Mouse (Mus musculus) c-Kit-negative CD71-positive TER-119-positive erythroid progenitor cells, embryonic 14.5 days (primary cell): Measurements from ENCODE around the gene Ier5l.

Source experiments
- DNase-seq: peaks from one replicate; pipeline ENCODE4 v3.0.0-alpha.2; 2013; ENCODE audit warnings: low read depth, low spot score

The Ier5l gene

DNA sequence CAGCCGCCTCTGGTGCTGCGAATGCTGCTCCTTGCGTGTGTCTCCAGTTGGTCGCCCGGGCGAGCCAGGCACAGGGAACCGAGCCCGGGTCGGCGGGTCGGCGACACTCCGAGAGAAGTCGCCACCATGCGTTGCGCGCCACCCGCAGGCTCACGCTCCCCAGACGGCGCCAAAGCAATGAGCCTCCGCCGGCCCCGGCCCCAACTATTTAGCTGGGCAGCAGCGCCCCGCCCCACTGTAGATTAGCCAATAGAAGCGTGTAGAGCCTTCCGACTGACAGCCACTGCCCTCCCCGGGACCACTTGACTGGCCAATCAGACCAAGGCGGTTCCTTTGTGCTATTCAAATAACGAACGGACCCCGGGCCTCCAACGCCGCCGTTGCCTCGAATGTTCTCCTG, at the start of gene Ier5l:
Gene Ier5l, minus strand, starts transcription at position 181 of the 400 bp plus-strand sequence.
- DNase-seq: no peak

DNA sequence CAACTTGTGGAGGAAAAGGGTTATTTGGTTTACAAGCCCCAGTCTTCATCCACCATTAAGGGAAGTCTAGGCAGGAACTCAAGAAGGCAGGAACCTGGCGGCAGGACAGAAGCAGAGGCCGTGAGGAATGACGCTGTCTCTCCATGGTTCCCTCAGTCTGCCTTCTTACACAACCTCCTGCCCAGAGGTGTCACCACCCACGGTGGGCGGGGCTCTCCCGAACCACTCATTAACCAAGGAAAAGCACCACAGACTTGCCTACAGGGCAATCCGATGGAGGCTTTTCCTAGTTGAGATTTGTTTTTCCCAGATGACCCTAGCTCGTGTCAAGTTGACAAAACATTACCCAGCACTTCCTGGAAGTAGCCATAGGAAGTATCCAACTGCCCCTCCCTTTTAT, 49.7 kb upstream of the Ier5l start:
- no peak for DNase-seq

DNA sequence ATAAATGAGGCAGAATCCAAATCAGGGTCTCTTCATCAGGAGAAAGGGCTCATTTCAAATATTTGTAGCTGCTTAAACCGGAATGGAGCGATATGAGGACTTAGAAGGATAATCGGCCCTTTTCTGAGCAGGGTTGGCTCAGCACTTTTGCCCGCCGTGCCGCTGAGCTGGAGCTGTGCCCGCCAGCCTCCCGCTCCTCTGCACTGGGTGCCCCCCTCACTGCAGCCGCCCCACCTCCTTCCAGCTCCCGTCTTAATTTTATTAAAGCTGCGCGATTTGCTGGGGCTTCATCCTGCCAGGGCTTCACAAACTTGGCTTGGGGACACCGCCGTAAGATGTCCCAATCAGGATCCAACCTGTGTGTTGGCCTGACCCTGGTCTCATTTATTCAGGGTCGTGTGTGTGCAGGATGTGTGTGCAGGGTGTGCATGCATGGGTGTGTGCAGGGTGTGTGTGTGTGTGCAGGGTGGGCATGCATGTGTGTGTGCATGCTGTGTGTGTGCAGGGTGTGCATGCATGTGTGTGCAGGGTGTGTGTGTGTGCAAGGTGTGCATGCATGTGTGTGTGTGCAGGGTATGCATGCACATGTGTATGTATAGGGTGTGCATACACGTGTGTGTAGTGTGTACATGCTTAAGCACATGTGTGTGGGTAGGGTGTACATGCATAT, 36.8 kb upstream of the Ier5l start:
- no peak for DNase-seq

DNA sequence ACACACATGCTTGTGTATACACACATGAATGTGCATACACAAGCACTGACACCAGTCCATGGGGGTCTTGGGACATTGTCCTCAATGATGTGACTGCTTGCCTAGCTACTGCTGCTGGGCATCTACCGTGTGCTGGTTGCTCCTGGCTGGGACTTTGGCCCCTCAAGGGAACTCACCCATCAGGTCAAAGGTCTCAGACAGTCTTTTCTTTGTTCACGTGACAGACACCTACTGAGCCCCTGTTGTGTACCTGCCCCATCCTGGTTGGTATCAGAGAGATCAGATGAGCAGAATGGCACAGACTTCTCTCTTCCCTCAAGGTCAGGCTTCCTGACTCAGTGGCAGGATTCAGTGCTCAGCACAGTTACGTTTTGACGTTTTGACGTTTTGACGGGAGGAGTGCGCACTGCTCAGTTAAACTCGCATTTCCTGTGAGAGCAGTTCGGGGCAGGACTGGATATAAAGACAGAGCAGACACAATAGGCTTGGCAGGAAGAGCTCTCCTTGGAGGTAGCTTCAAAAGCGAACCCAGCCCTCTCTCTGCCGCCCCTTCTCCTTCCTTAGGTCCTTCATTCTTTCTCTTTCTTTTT, 33.2 kb upstream of the Ier5l start:
- DNase-seq: no peak

DNA sequence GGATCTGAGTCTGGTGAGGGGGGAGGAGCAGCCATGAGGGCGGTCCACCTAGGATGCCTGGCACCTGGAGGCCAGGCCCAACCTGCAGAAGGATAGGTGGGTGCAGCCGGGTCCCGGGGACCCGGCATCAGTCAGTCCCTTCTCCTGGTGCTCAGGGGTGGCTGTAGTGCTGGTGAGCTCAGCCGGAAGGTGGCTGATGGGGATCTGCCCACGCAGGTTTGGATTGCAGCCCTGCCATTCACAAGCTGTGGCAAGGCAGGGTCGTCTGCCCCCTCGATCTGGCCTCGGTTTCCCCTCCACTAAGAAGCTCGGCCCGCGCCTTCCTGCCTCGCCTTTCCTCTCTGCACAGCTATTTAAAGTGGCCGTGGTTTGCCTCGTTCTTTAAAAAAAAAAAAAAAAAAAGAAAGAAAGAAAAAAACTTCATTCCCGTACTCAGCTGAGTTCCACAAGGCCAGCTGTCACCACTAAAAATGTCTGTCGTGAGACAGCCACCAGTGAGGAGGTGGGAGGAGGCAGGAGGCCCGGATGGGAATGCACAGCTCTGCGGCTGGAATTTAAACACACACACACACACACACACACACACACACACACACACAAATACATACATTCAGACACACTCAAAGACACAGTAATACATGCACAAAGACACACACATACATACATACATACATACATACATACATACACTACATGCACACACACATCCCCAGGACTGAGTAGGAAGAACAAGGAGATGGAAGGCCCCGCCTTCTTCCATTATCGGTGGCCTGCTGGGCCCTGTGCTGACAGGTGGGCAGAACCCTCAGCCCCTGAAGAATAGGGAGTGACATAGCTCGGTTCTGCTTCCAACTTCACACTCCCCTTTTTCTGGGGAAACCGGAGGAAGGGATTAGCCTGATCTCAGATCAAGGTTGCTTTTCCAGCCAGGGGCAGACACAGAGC, 29.9 kb upstream of the Ier5l start:
- no peak for DNase-seq

DNA sequence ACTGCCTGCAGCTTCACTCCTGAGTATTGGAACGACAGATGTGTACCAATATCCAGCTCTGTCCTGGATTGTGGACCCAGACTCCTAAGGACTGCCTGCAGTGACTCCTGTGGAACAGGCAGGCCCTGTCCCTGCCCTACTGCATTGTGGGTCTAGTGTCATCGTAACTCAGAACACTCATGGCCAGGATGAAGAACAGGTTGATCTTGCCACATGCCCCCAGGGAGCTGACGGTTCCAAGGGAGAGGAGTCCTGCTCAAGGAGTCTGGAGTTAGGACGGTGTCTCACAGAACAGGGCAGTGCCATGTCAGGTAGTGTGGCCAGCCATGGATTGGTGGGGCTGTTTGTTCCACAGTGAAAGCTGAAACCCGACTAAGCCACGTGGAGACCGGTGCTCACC, 27.7 kb upstream of the Ier5l start:
- DNase-seq: no peak

DNA sequence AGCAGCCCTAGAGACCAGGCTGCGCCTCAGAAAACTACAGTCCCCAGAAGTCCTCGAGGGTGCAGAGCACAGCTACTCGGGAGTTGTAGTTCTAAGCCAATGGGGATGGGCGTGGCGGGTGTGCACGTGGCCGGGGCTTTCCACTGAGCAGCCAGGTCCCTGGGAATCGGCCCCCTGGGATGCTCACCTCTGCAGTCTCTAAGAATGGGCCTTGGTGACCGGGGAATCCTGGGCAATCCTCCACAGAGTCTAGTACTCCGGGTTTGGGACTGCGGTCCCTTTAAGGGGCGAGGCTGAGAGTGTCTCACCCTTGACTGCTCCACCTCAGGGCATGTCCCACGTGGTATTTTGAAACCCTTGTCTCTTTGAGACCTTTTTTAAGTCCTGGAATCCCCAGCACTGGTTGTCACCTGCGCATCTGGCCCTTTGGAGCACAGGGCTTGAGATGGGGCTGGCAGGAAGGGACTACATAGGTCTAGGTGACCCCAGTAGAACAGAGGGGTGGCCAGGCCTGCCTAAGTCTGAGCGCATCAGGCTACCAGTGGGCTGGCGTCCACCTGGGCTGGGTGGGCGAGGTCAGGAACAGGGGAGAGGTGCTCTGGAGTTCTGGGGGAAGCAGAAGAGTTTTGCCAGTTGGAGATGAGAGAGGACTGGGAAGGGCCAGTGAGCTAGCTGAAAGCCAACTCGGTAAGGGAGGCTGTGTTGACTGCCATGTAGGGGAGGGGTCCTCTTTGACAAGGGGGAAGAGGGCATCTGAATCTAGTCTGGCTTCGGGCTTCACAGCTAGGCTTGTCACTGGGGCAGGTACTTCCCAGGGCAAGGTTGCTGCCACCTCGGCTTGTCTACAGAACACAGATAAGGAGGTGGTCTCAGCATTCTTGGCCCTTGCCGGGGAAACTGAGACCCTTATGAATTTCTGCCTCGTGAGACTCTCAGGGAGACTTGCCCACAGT, 22.2 kb upstream of the Ier5l start:
- no peak for DNase-seq

DNA sequence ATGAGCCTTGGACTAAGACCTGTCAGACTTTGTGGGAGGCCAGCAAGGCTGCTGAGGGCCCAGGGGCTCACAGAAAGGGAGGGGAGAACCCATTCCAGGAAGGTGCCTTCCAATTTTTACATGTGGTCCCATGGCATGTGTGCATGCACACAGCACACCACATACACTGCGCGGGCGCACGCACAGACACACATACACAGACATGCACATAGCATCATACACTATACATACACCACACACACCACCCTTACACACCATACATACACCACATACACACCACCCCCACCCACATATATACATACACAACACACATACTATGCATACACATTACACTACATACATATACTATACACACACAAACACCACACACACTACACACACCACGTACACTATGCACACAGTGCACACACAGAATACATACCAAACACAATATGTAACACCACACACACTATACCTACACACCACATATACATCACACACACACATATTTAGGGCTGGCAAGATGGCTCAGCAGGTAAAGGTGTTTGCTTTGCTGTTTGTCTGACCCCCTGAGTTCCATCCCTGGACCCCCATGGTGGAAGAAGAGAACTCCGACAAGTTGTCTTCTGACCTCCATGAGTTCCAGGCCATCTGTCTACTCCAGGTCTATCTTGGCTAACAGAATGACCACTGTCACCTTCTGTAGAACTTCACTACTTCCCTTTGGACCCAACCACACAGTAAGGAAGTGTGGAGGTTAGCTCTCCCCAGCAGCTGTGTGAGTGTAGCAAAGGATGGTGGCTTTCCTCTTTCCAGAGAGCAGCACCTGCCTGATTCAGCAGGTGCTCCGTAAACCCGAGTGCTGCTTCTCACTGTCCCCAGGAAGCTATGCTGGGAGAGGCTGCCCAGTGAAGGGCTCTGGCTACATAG, 21.2 kb upstream of the Ier5l start:
- no peak for DNase-seq

DNA sequence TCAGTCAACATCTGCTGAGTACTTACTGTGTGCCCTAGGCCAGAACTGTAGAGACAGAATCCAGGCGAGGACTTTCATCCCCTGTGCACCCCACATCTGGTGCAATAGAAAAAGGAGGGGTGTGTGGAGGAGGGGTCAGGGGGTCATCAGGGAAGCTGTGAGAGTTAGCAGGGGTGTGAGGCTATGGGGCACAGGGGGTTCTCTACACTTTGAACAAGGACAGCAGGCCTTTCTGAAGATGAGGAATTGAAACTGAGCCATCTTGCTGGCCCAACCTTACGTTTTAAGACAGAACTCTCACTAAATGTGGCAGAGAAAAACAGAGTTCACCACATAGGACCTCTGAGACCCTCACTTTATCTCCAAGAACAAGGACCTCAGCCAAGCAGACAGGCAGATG, 16.4 kb upstream of the Ier5l start:
- DNase-seq: no peak

DNA sequence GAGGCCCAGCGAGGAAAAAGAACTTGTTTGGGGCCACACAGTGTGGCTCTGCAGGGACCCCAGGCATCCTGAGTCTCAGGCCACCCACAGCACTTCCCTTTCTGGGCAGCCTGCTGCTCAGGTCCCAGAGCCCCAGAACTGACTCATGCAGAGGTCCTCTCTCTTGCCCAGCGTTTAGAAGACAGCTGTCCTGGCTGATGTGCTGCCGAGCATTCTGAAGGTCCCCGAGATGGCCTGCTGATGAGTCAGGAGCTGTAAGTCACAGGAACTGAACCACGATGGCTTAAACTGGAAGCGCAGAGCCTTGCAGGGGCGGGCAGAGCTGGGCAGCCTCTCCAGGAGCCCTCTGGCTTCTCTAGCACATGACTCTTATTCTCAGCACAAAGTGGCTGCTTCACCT, 13.6 kb upstream of the Ier5l start:
- no peak for DNase-seq

DNA sequence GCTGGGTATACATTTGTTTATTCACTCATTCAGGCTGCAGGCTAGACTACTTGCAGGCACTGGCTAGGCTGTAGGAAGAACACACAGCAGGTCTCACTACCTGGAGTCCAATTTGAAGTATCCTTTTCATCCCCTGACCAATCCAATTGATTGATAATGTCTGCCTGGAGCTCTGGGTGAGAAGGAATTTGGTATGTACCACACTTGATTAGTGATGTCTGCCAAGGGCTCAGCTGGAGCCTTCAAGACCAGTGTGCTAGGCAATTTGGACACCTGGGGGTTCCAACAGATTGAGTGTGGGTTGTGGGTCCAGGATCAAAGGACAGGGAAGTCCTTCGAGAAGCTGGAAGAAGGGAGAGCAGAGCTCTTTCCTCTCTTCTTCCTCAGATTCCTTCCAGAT, 4.5 kb upstream of the Ier5l start:
- no peak for DNase-seq

DNA sequence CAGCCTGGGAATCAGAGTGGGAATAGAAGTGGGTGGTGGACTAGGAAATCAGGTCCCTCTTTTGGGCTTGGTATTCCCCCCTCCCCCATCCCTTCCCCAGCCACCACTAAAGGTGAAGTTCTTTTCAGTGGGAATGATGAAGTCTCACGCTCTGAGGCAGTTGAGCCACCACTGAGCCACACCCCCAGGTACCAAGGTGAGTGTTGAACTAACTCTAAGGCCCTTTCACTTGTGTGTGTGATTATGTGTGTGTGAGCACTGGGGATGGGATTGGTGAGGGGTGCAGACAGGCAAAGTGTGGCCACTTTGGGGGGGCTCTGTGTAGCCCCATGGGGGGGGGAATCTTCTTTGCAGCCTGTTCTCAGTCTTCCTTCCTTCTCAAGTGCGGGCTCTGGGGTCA, 2.2 kb upstream of the Ier5l start:
- no peak for DNase-seq

DNA sequence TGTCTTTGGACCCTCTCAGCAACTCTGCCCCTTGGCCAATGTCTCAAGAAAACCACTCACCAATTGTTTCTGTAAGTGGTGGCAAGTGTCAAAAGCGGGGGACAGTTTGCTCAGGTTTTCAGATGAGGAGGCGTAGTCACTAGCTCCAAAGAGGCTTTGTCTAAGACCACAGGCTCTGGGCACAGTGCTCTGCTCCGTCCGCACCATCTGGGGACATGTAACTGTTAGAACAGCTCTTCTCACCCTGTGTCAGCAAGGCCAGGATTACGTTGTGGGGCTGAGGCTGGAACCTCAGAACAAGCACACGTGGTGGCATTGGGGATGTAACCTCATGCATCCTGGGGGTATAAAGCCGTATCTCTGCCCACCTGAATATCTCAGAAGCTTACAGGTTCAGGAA, 1.4 kb upstream of the Ier5l start:
- DNase-seq: no peak

DNA sequence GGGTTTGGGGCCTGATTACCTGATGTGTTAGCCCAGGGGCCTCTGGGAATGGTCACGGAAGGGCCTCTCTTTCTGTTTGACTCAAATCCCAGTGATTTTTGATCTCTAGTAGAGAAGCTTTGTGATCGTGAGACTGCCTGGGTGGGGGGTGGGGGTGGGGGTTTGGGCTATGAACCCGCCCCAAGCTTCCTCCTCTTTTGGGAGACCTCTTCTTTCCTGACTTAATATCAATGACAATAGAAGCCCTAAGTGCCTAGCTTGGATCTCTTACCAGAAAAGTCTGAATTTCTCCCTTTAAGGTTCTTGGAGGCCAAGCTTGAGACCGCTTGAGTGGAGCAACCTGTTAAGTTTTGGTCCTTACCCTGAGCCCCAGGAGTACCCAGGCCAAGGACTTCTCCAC, 757 bp upstream of the Ier5l start:
- no peak for DNase-seq

DNA sequence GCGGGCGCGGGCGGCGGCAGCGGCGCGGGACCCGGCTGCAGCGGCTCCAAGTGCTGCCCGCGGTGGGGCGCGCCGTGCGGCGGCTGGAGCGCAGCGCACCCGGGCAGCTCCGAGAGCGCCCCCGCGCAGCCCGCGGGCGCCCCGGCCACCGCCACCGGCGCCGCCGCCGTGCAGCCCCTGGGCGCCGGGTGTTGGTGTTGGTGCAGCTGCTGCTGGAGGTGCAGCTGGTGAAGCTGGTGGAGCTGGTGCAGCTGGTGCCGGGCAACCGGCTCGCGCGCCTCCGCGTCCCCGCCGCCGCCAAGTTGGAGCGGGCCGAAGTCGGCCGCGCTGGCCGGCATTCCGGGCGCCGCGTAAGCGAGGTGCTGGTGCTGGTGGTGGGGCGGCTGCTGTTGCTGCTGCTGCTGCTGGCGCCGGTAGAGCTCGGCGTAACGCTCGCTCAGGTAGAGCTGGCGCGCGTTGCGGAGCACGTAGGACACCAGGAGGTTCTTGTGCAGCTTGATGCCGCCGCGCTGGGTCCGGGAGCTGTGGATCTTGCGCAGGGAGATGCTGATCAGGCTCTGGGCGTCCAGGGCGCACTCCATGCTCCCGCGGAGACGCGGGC, 488 bp downstream of the Ier5l start:
- no peak for DNase-seq

DNA sequence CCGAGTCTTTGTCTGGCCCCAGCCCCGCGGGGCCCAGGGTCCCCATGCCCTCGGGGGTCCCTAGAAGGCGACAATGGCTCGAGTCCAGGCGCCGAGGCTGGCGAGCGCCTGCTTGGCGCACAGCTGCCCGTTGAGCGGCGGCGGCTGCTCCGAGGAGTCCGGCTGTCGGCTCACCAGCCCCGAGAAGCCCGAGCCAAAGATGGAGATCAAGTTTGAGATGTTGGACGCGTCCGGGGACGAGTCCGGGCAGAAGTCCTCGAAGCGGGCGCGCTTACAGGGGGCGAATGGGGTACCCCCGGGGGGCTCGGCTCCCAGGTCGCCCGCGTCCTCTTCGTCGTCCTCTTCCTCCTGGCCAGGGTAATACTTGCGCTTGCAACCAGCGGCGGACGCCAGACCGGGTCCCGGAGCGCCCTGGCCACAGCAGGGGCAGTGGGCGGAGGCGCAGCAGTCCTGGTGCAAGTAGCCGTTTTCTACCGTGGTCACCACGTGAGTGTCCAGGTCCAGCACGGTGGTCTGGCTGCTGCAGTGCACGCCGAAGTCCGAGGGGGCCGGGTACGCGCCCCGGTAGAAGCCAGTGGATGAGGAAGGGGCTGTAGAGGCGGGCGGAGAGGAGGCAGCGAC, 1.2 kb downstream of the Ier5l start:
- no peak for DNase-seq

DNA sequence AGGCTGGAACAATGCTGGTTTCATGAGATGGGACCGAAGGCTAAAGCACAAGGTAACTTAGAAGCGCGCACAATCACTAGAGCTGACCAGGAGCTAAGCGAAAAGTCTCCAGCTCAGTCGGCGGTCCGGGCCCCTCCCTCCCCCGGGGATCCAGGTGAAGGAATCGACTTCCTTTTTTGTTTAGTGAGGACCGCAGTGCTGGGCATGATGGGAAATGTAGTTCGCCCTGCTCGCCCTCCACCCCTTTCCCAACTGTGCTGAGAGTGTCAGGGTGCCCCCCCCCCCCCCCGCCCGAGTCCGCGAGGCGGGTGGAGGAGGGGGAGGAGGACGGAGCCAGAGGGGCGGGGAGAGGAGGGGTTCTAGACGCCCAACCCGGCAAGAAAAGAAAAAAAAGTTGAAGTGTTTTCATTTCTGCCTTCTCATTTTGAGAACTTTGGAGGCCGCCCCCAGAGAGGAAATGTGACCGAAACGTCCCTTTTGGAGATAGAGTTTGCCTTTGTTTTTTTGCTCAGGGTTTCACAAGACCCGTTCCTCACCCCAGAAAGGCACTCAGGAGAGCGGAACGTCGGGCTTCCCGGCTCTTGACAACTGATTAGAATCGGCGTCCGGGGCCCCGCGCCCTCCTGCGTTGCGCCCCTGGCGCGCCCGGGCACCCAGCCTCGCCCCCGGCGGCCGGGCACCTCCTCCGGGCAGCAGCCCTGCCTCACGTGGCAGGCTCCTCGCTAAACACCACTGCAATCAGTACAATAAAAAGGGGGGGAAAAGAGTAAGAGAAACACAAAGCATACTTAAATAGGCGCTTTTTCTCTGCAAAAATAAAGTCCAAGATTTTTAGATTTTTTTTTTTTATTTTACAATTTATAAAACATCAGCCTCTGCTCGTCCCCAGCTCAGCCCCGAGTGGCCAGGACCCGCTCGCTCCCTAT, 2.0 kb downstream of the Ier5l start:
- DNase-seq: no peak

DNA sequence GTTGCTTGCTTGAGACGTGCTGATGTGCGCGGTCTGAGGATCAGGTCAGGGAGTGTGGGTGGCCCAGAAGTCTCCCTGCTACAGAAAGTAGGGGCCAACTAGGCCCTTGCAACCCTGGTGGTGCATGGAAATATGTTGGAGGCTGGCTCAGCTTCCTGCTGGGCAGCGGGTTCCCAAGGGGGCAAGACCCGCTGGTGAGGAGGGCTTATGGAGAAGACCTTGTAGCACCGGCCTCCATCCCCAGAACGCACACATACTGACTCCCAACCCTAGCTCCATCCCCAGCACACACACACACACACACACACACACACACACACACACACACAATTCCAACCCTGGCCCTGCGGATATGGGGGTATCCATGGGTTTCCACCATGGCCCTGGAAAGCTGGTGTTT, 3.0 kb downstream of the Ier5l start:
- DNase-seq: no peak
